Mouse (Mus musculus) cortical plate, adult 2 months (tissue): ENCODE measurements around the gene Ccn1.

ENCODE experiments used
- CTCF ChIP-seq: fragments of 200-500 bp; IDR thresholded peaks from 2 replicates; pipeline ENCODE4 v1.5.1; 2011; ENCODE audit warnings: mild to moderate bottlenecking, control low read depth, low read length; ENCODE audit not compliant: insufficient read depth; ENCODE audit errors: extremely low read depth
- POLR2A ChIP-seq: fragments of 200-500 bp; IDR thresholded peaks from 2 replicates; pipeline ENCODE4 v1.6.1; 2011; ENCODE audit warnings: mild to moderate bottlenecking, low read length, control low read depth; ENCODE audit not compliant: insufficient read depth; ENCODE audit errors: extremely low read depth

DNA sequence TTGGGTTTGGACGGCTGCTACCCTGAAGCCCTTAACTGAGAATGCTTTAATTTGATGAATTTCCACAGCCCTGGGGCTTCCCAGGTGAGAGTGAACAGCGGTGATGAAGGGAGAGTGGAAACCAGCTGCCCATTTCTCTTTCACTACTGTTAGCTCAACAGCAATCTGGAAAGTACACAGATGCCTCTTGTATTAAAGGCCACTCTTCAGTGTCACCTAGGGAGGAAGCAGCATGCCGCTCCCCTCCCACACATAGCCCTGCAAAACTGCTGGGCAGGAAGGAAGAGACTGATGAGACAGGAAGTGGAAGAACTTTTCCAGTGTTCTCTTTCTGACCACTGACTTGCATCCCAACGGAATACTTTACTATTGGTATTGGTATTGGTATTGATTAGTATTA lies 36.5 kb downstream of the Ccn1 start:
- TF ChIP-seq POLR2A (no peak), CTCF (no peak)
